ENCODE assay signal across 13 mouse cellular contexts in the genomic region with DNA sequence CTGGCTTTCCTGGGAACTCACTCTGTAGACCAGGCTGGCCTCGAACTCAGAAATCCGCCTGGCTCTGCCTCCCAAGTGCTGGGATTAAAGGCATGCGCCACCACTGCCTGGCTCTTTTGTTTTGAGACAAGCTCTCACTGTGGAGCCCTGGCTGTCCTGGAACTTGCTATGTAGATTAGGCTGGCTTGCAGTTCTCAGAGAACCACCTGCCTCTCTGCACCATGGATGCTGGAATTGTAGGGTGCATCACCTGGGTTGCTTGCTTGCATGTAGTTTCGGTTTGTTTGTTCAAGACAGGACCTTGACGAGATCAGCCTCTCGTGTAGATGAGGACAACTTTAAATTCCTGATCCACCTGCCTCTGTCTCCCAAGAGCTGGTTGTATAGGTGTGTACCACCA. TPM values are rescaled to one million over a fixed set of nuclear protein-coding genes. Genes with fewer than 3 reads are reported as not detected.
DNase-seq lines count a peak whose midpoint lies in the region; ATAC-seq and TF ChIP-seq lines count a peak whose summit lies in the region.
"Had no signal": no experiment of that assay in that cellular context is flagged by ENCODE, and none has a peak within 500 bp of the region (broad histone marks: within the 10 kb centered on the region; RNA-seq: fewer than 3 reads in every experiment).

No protein-coding gene starts in this region.

- no peaks in the 10 kb centered on the region for H3K27me3 ChIP-seq in heart, embryonic 11.5 days (ENCODE audit: control insufficient read depth, insufficient read depth, low read length)
- no peaks in the 10 kb centered on the region for H3K27me3 ChIP-seq in stomach, embryonic 14.5 days (ENCODE audit: control insufficient read depth, insufficient read depth, low read length)
- H3K27me3 ChIP-seq in stomach, postnatal 0 days (ENCODE audit: control insufficient read depth, insufficient read depth, low read length), result no peaks in the 10 kb centered on the region
- H3K27me3 ChIP-seq in splenic B cell, adult 2 months (ENCODE audit: control insufficient read depth, insufficient read depth, low read length, poor library complexity, severe bottlenecking), result no peaks in the 10 kb centered on the region
- peaks cover 8% of the 10 kb centered on the region; the same call in 1 of the 2 replicates for H3K27me3 ChIP-seq in midbrain, embryonic 13.5 days
- H3K27me3 ChIP-seq: embryonic facial prominence, embryonic 12.5 days had no signal

- DNase-seq in heart, postnatal 36 days, result no peak
- DNase-seq in stomach, postnatal 0 days (ENCODE audit: low spot score), result no peak
- DNase-seq in induced T-regulatory cell, adult 2 months (ENCODE audit: low read depth), result peak; percentile 62
- peak; percentile 7 for DNase-seq in splenic B cell, adult 2 months (ENCODE audit: low read depth, low spot score)
- no peak for DNase-seq in spleen, postnatal 4 days (ENCODE audit: low spot score in 2 of 2)
- DNase-seq: adrenal gland, adult 2 months; cerebellum, adult 11-12 months had no signal

- no peak for ATAC-seq in heart, embryonic 11.5 days (replicated peaks; ENCODE audit: insufficient number of reproducible peaks, low FRiP score, low TSS enrichment)
- ATAC-seq in stomach, embryonic 14.5 days (ENCODE audit: insufficient number of reproducible peaks, insufficient read depth, low FRiP score, low read depth), result no peak
- no peak for ATAC-seq in stomach, postnatal 0 days (ENCODE audit: low FRiP score, low TSS enrichment)
- ATAC-seq in midbrain, embryonic 13.5 days, result no peak

- no peaks in the 10 kb centered on the region for H3K9me3 ChIP-seq in heart, embryonic 11.5 days (replicated peaks; ENCODE audit: control insufficient read depth, low read length)
- H3K9me3 ChIP-seq in stomach, embryonic 14.5 days (ENCODE audit: control insufficient read depth, low read depth, low read length), result no peaks in the 10 kb centered on the region
- no peaks in the 10 kb centered on the region for H3K9me3 ChIP-seq in stomach, postnatal 0 days (ENCODE audit: control insufficient read depth, low read length)
- no peaks in the 10 kb centered on the region for H3K9me3 ChIP-seq in midbrain, embryonic 13.5 days
- H3K9me3 ChIP-seq: embryonic facial prominence, embryonic 12.5 days; limb, embryonic 10.5 days; midbrain, embryonic 12.5 days had no signal

- 86% methylated on average over 6 of the region's 6 CpGs for whole genome bisulfite sequencing in heart, embryonic 11.5 days (ENCODE audit: insufficient replicate concordance)
- WGBS in stomach, embryonic 14.5 days, result 91% methylated on average over 6 of the region's 6 CpGs
- WGBS in stomach, postnatal 0 days, result 78% methylated on average over 6 of the region's 6 CpGs
- WGBS in midbrain, embryonic 13.5 days, result 87% methylated on average over 6 of the region's 6 CpGs

- no peak overlapping the region for H3K27ac ChIP-seq in heart, embryonic 11.5 days (ENCODE audit: low read depth, low read length)
- H3K27ac ChIP-seq in stomach, embryonic 14.5 days (ENCODE audit: low read length), result no peak overlapping the region
- no peak overlapping the region for H3K27ac ChIP-seq in stomach, postnatal 0 days (replicated peaks)
- no peak overlapping the region for H3K27ac ChIP-seq in midbrain, embryonic 13.5 days
- H3K27ac ChIP-seq: embryonic facial prominence, embryonic 12.5 days; limb, embryonic 10.5 days; midbrain, embryonic 12.5 days had no signal

- no peak overlapping the region for H3K4me3 ChIP-seq in heart, embryonic 11.5 days (ENCODE audit: low read depth, low read length)
- no peak overlapping the region for H3K4me3 ChIP-seq in stomach, embryonic 14.5 days (ENCODE audit: low read depth, low read length)
- H3K4me3 ChIP-seq in stomach, postnatal 0 days (ENCODE audit: low read depth, low read length), result no peak overlapping the region
- H3K4me3 ChIP-seq in midbrain, embryonic 13.5 days (replicated peaks), result no peak overlapping the region
- H3K4me3 ChIP-seq: embryonic facial prominence, embryonic 12.5 days; limb, embryonic 10.5 days; midbrain, embryonic 12.5 days had no signal

- 0 out of 2 replicates have a peak, but pooled peaks cover 3% of the 10 kb centered on the region for H3K4me1 ChIP-seq in heart, embryonic 11.5 days (ENCODE audit: control insufficient read depth, insufficient read depth, low read length)
- H3K4me1 ChIP-seq in stomach, embryonic 14.5 days (ENCODE audit: control insufficient read depth, insufficient read depth, low read length), result no peaks in the 10 kb centered on the region
- H3K4me1 ChIP-seq in stomach, postnatal 0 days (replicated peaks; ENCODE audit: control insufficient read depth, insufficient read depth), result no peaks in the 10 kb centered on the region
- H3K4me1 ChIP-seq in midbrain, embryonic 13.5 days (replicated peaks), result peaks cover 14% of the 10 kb centered on the region; the same call in 1 of the 2 replicates
- H3K4me1 ChIP-seq: embryonic facial prominence, embryonic 12.5 days; midbrain, embryonic 12.5 days had no signal

- H3K9ac ChIP-seq in heart, embryonic 11.5 days (ENCODE audit: low read depth, low read length), result no peak overlapping the region
- H3K9ac ChIP-seq in stomach, embryonic 14.5 days (replicated peaks; ENCODE audit: low read depth, low read length), result no peak overlapping the region
- no peak overlapping the region for H3K9ac ChIP-seq in stomach, postnatal 0 days (ENCODE audit: low read length)
- H3K9ac ChIP-seq in midbrain, embryonic 13.5 days (replicated peaks), result no peak overlapping the region
- H3K9ac ChIP-seq: embryonic facial prominence, embryonic 12.5 days; midbrain, embryonic 12.5 days had no signal

- intact Hi-C loops in heart, postnatal 36 days (cut with DNase I), result loop anchor here (10.0 kb wide), 2 partner anchors 192 to 378 kb away; a partner anchor contains a TSS

- no peak for TF ChIP-seq EP300 in stomach, postnatal 0 days (optimal IDR thresholded peaks at IDR 0.05)

- no peaks in the 10 kb centered on the region for H3K36me3 ChIP-seq in heart, embryonic 11.5 days (ENCODE audit: control insufficient read depth, insufficient read depth, low read length)
- no peaks in the 10 kb centered on the region for H3K36me3 ChIP-seq in stomach, embryonic 14.5 days (ENCODE audit: control insufficient read depth, insufficient read depth, low read length)
- H3K36me3 ChIP-seq in stomach, postnatal 0 days (ENCODE audit: control insufficient read depth, insufficient read depth, low read length), result no peaks in the 10 kb centered on the region
- no peaks in the 10 kb centered on the region for H3K36me3 ChIP-seq in splenic B cell, adult 2 months (ENCODE audit: control insufficient read depth, insufficient read depth, low read length, poor library complexity, severe bottlenecking)
- H3K36me3 ChIP-seq in midbrain, embryonic 13.5 days, result no peaks in the 10 kb centered on the region
- H3K36me3 ChIP-seq: embryonic facial prominence, embryonic 12.5 days; limb, embryonic 10.5 days; midbrain, embryonic 12.5 days had no signal

- no peak for TF ChIP-seq CTCF in stomach, postnatal 0 days (IDR thresholded peaks at IDR 0.05; ENCODE audit: low read depth)

- peak overlapping the region; percentile 3; the same call in 1 of the 2 replicates for H3K4me2 ChIP-seq in heart, embryonic 11.5 days
- 0 out of 2 replicates have a peak overlapping the region, but pooled peaks have one; percentile 35 for H3K4me2 ChIP-seq in stomach, embryonic 14.5 days (replicated peaks; ENCODE audit: low read depth, low read length)
- no peak overlapping the region; the same call in 1 of the 2 replicates for H3K4me2 ChIP-seq in stomach, postnatal 0 days (replicated peaks; ENCODE audit: low read depth)
- no peak overlapping the region for H3K4me2 ChIP-seq in midbrain, embryonic 13.5 days (replicated peaks)
- H3K4me2 ChIP-seq: embryonic facial prominence, embryonic 12.5 days had no signal

RNA-seq across cellular contexts. Expression of a gene that starts 2.7 kb away (rescaled TPM):
- polyA plus RNA-seq in heart, embryonic 11.5 days (2014; fragmentation: Nextera tagmentation; extraction: Ambion mirVana), result 7.4 and 8.0 TPM in 2 replicates
- total RNA-seq in heart, postnatal 36 days (2021), result 1 to 10 TPM; 8.7 to 9.9 TPM
- 14.7 and 15.7 TPM in 2 replicates for polyA plus RNA-seq in stomach, embryonic 14.5 days (2014; fragmentation: Nextera tagmentation; extraction: Ambion mirVana)
- 8.2 and 8.6 TPM in 2 replicates for polyA plus RNA-seq in stomach, postnatal 0 days (2015; fragmentation: Nextera tagmentation; extraction: Ambion mirVana)
- polyA plus RNA-seq in midbrain, embryonic 13.5 days (2015; fragmentation: Nextera tagmentation; extraction: Ambion mirVana), result 9.6 and 11.3 TPM in 2 replicates

Comparison
In these comparisons a context has a peak if more than half of its experiments do, and no peak if none do; other contexts are left out.
1. H3K4me2 ChIP-seq: peak in heart, embryonic 11.5 days (single experiment) and stomach, embryonic 14.5 days (single experiment); none in stomach, postnatal 0 days (single experiment) and midbrain, embryonic 13.5 days (single experiment).
2. DNase-seq: peak in induced T-regulatory cell, adult 2 months (single experiment) and splenic B cell, adult 2 months (single experiment); none in heart, postnatal 36 days (0 of 2), stomach, postnatal 0 days (single experiment) and spleen, postnatal 4 days (0 of 2).